Mouse (Mus musculus) induced T-regulatory cell, adult 2 months (primary cell): Measurements from ENCODE around the gene Fancl.
"Not testable (repeated sequence)": the region's sequence is repeated elsewhere in the genome, so short reads cannot be mapped to it uniquely, and the experiment has no call there.

Experiments
- DNase-seq: peaks from one replicate; pipeline ENCODE4 v3.0.0-alpha.2; 2012; ENCODE audit warnings: low read depth

The Fancl gene

DNA sequence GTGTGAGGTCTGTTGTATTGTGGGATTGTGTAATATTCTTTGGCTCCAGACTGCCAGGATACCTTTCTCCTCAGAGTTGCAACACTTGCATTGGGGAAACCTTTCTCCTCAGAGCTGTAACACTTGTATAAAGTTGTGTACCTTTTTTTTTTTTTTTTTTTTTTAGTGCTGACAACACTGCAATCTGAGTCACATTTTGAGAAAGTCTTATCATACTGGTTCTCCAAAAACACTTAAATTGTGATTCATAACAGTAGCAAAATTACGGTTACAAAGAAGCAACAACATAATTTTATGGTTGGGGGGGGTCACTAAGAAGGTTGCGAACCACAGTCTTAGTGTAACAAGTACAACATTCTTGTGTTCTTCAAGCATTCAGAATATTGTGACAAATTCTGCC, at the start of gene Fancl:
Fancl (plus strand) TSS at position 165 of the 400 bp plus-strand sequence.
- no peak for DNase-seq

DNA sequence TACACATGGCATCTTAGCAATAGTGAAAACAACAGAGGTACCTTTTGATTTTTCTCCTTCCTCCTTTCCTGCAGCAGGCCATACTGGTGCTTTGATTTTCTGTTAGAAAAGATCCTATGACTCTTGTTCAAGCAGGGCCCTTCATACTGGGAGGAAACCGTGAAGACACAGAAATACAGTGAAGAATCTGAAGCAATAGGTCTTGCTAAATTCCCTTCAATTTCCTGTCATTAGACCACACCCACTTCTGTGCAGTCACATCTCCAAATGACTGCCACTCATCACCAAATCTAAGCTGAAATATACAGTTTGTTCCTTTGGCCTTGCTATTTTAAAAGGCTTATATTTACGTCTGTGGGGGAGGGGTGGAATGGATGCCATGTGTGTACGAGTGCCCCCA, 49.1 kb upstream of the Fancl start:
- no peak for DNase-seq

DNA sequence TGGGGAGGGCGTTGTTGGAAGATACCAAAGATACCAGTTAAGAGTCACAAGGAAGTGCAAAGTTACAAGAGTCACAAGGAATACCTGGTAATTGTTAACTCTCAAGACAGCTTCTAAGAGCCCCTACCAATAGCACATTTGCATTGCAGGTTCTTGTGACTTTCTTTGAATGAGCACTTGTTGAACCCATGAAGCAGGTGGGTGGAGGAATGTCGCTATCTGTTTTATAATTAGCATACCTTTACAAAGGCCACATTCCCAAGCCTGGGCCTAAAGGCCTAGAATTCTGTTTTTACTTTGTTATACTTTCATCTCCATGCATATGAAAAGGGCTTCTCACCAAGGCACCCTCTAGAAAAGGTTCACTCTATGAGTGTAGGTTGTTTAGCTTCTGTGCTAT, 15.8 kb upstream of the Fancl start:
- DNase-seq, result not testable (repeated sequence)

DNA sequence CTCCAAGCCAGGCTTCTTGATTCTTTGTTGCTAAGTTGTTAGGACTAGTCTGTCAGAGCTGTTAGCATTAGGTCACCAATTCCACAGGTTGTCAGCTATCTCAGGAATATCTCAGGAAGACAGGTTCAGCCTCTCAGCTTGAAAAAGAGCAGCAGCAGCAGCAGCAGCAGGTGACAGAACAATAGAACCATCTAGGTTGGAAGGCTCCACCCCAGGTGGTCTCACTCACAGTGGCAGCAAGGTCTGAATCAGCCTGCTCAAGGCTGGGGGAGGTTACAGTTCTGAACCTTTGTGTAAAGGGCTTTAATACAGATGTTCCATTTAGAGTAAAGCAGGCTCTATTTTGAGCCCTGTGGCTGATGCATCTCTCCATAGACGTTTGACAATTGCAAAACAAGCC, 14.0 kb upstream of the Fancl start:
- not testable (repeated sequence) for DNase-seq

DNA sequence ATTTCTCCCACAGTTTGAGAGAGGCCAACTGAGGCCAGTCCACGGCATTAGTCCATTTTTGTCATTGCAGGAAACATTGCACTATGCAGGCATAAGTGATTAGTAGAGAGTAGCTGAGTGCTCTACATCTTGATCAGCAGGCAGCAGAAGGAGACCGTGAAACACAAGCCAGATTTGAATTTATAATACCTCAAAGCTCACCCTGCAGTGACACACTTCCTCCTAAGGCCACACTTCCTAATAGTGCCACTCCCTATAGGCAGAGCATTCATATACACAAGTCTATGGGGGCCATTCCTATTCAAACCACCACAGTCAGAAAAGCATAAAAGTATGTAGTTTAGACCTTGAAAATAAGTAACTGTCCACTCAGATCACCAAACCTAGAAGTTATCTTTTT, 11.8 kb upstream of the Fancl start:
- no peak for DNase-seq

DNA sequence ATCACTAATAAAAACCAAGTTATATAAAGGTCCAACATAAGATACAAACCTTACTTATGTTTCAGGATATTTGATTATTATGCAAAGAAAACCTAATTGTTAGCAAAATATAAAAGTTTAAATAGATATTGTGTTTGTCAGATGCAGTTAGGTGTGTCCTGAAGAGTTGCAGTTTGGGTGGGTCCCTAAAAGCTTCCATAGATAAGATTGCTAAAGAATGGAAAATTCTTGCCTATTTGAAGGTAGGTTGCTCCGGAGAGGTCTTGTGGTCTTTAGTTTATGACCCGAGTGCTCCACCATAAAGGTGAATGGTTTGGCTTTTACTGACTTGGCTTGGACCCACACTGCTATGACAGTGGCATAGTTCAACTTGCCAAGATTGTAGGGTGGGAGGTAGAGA, 7.9 kb upstream of the Fancl start:
- no peak for DNase-seq

DNA sequence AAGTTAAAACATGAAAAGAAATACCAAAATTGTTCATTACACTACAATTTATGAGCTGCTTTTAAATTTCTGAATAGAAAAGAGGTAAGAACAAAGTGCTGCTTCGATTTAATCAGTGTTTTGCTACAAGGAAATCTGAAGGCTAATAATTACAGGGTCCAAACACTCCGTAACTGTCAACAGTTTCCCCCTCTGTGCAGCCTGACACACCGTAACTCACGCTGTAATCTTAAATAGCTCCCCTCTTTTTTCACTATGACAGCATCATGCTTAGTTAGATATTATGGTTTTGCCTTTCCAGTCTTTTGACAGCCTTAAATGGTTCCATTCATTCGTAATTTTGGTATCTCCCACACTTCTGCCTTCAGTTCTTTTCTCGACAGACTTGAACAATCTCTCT, 4.4 kb upstream of the Fancl start:
- no peak for DNase-seq

DNA sequence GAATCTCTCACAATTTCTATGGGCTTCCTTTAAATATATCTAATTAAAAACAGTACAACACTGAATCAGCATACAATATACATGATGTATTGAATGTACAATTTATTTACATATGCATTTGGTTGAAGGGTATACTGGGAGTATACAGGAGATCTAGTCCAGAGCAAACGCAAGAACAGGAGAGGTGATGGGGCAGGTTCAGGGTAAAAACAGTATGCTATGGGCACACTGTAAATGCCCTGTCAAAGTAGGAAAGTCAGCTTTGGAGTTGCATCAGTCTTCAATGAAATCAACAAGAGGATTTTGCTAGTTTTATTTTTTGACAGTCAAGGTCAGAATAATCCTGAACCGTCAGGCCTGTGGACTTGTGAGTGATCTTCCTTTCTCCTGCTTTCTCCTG, 743 bp downstream of the Fancl start:
- DNase-seq, result no peak

DNA sequence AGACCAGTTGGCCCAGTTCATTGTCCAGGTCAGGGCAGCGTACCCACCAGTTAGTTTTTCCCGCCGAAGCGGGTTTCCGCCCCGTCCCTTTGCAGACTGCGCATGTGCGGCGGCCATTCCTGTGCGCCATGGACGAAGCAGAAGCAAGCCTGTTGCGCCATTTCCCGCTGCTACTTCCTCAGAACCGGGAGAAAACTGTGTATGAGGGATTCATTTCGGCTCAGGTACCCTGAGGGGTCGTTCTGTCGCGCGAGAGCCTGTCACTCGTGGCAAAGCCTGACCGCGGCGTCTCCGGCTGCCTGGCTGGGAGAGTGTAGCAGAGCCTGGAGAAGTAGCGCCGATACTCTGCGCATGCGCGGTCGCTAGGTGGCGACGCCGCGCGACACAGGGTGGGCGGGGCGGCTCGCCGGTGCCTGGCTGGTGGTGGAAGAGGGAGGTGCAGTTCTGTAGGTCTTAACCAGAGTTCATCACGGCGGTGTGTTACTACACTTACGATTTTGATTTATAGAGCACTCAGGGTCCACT, 1.2 kb downstream of the Fancl start:
- peak; percentile 97 for DNase-seq

DNA sequence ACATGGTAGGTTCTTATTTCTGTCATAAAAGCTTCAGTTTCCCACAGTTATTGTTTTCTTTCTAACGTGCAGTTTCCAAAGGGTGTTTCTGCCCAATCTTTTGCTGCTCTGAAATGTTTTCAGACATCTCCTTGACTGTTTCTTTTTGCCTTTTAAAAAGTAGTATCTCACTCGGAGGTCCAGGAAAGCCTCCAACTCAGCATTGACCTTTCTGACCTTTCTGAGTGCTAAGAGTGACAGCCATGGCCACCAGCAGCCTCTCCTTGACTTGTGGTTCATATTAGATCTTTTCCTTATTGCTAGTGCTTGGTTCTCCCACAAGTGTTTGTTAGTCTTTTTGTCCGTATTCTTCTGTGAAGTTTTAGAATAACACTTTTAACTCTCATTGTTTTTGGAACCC, 9.6 kb downstream of the Fancl start:
- no peak for DNase-seq

DNA sequence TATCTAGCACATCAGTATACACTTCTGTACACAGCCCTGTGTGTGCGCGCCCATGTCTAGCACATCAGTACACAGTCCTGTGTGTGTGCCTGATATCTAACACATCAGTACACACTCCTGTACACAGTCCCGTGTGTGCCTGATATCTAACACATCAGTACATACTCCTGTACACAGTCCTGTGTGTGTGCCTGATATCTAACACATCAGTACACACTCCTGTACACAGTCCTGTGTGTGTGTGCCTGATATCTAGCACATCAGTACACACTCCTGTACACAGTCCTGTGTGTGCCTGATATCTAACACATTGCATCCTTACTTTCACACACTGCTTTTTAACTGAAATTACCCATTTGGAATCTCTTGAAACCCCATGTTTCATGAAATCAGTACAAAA, 27.0 kb downstream of the Fancl start:
- DNase-seq, result no peak

DNA sequence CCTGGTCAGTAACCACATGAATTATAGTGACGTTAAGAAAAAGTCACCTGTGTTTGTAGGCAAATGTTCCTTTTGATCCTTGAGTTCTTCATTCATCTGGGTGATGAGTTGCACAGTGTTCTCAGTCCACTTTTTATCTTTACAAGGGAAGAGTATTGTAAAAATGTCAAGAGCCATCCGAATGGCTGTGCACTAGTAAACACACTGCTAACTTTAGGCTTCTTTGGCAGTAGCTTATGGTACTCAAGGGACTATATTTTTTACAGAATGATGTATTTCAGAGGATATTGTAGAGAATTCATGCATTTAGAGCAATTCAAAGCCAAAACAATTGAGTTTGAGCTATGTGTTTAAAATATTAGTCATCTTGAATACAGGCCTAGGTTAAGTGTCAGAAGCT, 35.5 kb downstream of the Fancl start:
- no peak for DNase-seq

DNA sequence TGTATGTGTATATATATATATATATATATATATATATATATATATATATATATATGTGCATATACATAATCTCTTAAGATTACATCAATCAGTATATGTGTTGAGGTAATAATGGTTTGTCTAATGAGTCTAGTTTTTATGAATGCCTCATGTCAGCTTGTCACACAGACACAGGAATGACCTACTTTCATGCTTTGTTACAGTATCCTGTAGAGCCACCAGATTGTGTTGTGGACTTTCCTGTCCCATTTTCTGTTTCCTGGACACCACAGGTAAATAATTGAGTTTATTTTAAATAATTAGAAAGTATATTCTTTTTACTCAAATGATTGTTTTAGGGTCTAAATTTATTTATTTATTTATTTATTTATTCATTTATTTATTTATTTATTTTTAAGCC, 48.3 kb downstream of the Fancl start:
- DNase-seq, result no peak

DNA sequence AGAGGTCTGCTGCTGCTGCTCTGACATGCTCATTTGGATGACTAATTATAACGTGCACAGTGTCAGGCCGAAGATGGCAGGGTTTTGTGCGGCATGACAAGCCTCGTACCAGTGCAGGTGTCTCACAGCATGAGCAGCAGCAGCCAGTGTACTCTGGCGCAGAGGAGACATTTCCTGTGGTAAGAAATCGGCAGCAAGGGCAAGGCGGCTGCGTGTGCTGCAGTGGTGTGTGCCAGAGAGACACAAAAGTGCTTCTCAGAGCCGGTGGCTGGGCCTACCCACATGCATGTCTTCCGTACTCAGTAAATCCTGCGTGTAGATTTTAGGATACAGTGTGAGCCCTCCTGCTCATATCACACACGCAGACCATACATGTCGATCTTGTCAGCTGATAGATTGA, 51.9 kb downstream of the Fancl start:
- peak; percentile 4 for DNase-seq

DNA sequence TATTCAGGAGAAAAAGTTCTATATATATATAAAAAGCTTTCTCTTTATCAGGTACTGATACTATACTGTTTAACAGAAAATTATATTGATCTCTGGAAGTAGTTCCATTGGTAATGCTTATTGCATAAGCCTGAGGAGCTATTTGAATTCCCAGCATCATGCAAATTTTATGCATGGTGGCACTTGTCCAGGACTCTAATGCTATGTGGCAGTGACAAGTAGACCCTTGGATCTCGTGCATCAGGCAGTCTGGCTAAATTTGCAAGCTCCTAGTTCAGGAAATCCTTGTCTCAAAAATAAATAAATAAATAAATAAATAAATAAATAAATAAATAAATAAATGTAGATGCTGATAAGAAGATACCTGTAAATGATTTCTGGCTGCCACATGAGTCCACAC, 55.2 kb downstream of the Fancl start:
- DNase-seq, result no peak

DNA sequence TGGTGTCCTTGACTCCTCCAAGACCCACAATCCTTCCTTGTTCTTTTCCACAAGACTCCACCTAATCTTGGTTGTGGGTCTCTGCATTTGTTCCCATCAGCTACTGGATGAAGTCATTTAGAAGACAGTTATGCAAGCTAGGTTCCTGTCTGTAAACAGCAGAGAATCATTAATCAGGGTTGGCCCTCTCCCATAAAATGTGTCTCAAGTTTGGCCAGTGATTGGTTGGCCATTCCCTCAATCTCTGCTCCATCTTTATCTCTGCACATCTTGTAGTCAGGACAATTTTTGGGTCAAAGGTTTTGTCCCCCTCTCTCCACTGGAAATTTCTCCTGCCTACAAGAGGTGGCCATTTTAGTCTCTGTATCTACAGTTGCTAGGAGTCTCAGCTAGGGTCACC, 58.4 kb downstream of the Fancl start:
- no peak for DNase-seq

DNA sequence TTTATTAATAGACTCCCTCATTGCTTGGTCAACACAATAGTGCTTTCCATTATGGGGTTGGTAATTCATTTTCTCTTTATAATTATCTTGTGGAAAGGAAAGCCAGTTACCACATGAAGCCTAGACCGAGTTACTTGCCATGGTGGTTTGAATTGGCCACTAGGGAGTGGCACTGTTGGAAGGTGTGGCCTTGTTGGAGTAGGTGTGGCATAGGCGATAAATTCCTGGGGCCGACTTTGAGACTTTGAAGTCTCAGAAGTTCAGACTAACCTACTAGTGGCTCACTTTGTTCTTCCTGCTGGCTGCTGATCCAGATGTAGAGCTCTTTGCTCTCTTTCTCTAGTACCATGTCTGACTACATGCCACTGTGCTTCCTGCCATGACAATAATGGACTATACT, 63.9 kb downstream of the Fancl start:
- no peak for DNase-seq

DNA sequence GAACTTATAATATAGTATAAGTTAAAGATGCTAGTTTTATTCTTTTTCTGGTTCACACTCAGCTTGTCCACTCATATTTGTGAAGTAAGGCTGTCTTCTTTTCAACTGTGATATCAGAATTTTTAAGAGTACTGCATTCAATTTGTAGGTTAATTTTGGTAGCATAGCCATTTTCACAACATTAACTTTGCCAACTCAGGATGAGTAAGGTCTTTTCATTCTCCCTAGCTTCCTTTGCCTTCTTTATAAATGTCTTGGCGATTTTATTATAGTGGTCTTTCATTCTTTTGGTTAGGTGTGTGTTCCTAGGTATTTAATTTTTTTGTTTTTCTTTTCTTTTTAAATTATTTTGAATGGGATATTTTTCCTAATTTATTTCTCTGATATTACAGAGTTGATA, 64.7 kb downstream of the Fancl start:
- no peak for DNase-seq

DNA sequence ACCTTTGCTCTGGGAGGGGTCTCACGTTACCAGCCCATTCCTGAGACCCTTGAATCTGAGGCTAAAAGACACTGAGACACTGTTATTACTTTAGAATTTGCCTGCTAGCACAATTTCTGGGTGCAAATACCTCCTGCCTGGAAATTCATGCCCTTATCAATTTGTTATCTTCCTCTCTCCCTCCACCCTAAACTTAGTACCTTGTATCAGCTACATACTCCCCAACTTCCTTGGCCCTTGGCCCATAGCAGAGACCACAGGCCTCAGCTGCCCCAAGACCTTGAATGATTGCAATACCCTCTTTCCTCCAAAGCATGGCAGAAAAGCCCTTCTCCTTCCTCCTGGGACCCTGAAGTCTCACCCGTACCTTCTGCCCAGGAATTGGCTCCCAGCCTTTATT, 65.3 kb downstream of the Fancl start:
- DNase-seq, result no peak

DNA sequence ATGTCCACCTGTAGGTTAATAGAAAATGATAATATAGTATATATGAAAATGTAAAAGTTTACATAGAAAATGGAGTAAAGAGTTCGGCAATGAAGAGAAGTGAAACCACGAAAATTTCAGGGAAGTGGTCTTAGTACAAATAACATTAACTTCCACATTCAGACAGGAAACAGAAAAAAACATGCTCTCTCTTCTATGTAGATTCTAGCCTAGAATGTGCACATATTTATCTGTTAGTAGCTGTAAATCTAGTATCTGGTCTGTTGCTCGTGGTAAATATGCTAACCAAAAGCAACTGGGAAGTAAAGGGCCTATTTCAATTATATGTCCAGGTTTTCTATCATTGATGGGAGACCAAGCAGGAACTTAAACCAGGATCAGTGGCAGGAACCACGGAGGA, 66.8 kb downstream of the Fancl start:
- DNase-seq, result no peak

DNA sequence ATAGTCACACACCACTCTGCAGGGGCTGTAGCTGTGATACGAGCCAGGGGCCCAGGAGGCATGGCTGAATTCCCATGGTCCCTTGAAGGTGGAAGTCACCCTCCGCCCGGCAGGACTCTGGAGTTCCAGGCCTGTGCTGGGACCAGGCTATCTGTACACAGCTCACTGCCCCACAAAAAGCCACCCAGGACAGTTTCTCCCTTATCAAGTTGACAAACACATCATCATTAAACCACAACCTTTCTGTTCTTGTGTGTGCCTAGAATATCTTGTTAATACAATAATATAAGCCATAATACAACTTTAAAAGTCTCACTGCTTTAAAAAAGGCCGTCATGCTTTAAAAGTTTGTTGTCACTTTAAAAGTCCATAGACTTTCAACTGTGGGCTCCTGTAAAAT, 68.1 kb downstream of the Fancl start:
- DNase-seq, result no peak

DNA sequence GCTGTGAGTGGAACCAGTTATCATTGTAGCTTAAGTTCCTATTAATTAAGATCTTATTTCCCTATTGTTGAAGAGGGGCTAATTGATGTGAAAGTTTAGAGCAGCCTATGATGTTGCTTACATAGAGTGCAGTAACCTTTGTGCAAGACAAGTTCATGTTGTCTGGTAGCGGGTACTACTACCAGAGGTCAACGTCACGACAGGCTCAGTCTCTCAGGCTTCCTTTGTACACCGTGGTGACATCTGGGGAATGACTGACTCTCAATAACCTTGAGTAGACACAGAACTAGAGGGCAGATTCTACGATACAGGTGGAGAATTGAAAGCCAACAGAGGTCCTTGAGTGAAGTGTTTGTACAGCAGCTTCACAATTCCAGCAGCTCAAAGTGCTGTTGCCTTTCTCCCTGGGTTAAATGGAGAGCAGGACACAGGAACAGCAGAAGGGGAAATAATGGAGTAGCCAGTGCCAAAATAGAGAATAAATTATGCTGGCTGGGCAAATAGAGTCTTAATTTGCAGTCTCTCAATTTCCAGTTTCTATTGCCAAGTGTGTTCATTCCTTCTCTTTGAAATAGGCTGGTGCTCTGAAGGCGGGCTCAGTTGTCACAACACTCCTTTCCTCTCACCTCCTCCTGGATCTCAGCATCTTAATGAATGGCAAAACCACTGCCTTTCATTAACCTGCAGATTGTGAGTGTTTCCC, 91.3 kb downstream of the Fancl start:
- no peak for DNase-seq

DNA sequence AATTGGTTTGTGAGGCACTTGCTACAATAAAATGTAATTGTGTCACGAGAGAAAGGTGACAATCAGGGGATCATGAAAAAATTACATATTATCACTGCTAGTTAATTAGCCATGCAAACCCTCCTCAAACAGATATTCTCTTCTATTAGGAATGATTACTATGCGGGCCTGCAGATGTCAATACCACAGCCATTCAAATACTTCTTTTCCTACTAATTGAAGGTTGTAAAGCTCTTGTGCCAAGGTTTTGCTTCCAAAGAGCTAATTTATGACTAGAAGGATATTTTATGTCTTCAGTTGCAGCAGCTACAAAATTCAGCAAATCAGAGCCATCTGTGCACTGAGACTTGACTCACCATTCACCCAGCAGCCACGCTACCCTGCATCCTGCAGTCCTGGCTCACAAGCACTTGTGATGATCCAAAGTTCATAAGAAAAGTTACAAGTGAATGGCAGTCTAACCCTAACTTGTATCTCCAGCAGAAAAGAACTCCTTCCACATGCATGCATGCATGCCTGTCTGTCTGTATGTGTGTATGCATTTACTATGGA, 95.8 kb downstream of the Fancl start:
- no peak for DNase-seq
